Mouse (Mus musculus): ENCODE measurements around the gene Hspg2.
"Not testable (repeated sequence)": the region's sequence is repeated elsewhere in the genome, so short reads cannot be mapped to it uniquely, and the experiment has no call there.

Gene Hspg2

GRCm38 (mm10) chr4:137468260-137469080, at the start of gene Hspg2:
Hspg2 (plus strand) TSS chr4:137468769.
- peak; percentile 85 for DNase-seq (ENCODE audit: low read depth)

DNA sequence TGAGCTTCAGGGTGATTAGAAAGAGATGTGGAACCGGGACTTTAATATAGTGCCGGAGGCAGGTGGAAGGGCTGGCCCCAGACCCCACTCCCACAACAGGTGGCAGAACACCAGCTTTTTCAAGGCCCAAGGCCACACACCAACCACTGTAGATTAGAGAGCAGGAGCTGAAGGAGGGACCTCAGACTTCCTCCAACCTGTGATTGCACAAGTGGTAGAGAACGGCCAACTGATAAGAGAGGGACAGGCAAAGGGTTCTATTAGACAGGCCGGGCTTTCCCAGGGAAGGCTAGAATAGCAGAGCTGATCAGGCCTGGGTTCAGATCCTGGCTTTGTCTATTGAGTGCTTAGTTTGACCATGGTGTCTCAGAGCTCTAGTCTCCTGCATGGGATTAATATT, 38.1 kb upstream of the Hspg2 start, which contains the start of gene Cela3b:
Gene Cela3b (minus strand): TSS at position 39 of the 400 bp plus-strand sequence.
- no peak for DNase-seq (ENCODE audit: low read depth)

DNA sequence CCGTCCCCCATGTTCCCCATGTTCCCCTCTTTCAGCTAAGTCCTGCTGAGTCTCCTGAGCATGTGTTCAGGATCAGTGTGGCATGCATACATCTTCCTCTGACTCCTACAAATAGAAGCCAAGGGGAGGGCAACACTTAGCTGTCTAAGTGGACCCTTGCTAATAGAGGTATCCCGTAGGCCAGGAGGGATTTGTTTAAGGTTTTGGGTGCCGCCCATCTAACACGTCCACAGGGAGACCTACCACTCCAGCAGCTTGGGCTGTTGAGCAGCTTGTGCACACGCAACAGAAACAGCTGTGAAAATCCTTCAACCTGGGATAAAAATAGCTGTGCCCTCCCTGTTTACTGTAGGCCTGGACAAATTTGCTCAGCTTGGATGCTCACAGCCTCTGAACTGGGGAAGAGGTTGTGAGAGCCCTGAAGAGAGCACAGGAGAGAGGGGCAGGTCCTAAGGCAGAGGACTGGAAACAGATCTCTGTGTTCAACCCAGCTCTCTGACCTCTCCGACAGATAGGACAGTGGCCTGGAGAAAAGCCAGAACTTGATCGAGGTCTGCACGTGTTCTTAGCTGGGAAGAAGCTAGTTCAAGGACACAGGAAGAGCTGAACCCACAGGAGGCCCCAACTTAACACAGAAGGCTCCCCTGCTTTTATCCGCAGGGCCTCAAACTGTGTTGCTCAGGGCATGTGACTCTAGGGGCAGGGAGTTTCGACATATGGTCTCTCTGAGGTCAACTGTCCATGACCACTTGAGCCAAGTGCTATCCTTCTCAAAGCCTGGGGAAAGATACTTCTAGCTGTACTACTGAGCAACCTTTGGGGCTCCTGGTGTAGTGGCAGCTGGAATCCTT, 35.6 kb upstream of the Hspg2 start:
- DNase-seq (ENCODE audit: low read depth), result not testable (repeated sequence)

- DNase-seq (ENCODE audit: low read depth), result no peak
Observed at GRCm38 (mm10) chr4:137436979-137437669, 31.4 kb upstream of the Hspg2 start.

GRCm38 (mm10) chr4:137438842-137439241, 29.7 kb upstream of the Hspg2 start:
- DNase-seq (ENCODE audit: low read depth), result no peak

GRCm38 (mm10) chr4:137441332-137441731, 27.2 kb upstream of the Hspg2 start:
- no peak for DNase-seq (ENCODE audit: low read depth)

GRCm38 (mm10) chr4:137443625-137444024, 24.9 kb upstream of the Hspg2 start:
- DNase-seq (ENCODE audit: low read depth), result no peak

- no peak for DNase-seq (ENCODE audit: low read depth)
Observed at GRCm38 (mm10) chr4:137445881-137446280, 22.7 kb upstream of the Hspg2 start.

GRCm38 (mm10) chr4:137447363-137448196, 21.0 kb upstream of the Hspg2 start:
- peak; percentile 49 for DNase-seq (ENCODE audit: low read depth)

DNA sequence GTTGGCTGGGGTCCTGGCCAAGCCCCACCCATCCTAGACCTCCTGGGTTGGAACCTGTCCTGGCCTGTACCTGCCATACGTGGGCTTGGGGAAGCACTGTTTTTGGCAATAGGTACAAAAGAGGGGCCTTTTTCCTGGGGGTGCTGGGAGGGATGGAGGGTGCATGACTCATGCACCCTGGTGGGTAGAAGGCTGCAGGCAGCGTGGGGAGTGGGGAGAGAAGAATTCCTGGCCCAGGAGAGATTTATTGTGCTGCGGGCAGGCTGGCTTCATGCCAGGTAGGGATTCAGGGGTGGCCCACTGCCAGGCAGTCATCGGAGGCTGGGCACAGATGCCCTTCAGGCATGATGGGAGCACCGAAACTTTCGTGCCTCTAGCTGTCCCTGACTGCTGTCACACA, 20.4 kb upstream of the Hspg2 start:
- DNase-seq (ENCODE audit: low read depth), result no peak

GRCm38 (mm10) chr4:137448641-137449040, 19.9 kb upstream of the Hspg2 start:
- no peak for DNase-seq (ENCODE audit: low read depth)

DNA sequence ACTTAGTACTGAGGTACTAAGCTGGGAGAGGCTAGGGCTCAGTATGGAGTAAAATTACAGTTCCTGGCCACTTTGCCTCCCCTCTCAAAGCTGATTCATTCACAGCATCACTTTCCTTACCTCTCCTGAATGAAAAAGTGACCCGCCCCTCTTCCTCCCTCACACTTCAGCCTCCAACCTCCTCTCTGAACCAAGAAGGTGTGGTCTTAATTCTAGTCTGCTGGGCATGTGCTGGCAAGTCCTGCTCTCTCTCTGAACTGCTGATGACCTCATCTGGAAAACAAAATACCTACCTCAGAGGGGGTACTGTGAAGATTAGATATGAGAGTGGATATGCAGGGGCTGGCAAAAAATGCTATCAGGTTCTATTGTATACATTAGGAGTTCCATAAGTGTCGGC, 19.4 kb upstream of the Hspg2 start:
- DNase-seq (ENCODE audit: low read depth), result peak; percentile 57

DNA sequence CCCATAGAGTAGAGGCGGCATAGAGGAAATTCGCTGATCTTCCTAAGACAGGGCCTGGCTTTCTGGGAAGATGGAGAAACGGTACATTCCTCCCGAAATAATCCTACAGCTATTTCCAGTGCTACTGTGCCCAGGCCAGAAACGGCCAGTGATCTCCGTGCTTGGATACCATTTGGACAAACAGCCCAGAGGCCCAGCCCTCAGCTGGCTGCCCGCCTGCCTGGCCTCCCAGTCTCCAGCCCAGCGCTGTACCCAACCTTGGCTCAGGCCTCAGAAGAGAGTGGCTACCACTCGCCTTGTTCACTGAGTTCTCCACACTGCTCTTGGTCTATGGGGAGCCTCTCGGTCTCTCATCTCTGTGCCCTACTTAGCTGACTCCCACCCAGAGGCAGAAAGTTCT, 18.9 kb upstream of the Hspg2 start:
- DNase-seq (ENCODE audit: low read depth), result peak; percentile 45

DNA sequence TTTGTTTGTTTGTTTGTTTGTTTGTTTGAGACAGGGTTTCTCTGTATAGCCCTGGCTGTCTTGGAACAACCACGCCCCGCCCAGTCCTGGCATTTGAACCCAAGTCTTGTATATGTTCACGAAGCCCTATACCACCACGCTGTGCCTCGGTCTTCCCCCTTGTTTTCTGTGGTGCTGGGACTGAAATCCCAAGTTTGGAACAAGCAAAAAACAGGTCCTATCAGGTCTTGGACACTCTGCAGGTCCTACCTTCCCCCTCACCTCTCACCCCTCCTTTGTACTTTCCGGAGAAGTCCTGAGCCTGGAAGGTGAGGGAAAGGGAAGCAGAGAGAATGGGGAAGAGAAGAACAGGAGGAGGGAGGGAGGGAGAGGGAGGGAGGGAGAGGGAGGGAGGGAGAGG, 16.4 kb upstream of the Hspg2 start:
- no peak for DNase-seq (ENCODE audit: low read depth)

GRCm38 (mm10) chr4:137453234-137453767, 15.3 kb upstream of the Hspg2 start, which contains the start of gene 1700013G24Rik:
1700013G24Rik (plus strand) TSS chr4:137453284.
- no peak for DNase-seq (ENCODE audit: low read depth)

DNA sequence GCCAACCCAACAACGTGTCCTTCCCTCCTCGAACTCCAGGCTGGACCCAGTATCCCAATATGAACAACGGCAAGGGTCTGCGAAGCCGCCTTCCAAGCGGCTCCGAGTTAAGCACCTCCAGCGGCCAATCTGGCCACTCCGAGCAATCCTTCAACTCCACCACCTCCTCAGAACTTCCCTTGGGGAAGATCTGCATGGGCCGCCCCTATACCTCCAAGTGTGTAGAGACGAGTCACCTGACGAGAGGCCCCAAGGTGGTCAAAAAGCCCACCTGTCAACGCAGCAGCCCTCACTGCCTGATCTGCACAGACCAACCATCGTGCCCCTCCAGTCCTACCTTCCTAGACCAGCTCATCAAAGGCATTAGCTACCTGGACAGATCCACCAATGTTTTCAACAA, 14.0 kb upstream of the Hspg2 start:
- DNase-seq (ENCODE audit: low read depth), result no peak

DNA sequence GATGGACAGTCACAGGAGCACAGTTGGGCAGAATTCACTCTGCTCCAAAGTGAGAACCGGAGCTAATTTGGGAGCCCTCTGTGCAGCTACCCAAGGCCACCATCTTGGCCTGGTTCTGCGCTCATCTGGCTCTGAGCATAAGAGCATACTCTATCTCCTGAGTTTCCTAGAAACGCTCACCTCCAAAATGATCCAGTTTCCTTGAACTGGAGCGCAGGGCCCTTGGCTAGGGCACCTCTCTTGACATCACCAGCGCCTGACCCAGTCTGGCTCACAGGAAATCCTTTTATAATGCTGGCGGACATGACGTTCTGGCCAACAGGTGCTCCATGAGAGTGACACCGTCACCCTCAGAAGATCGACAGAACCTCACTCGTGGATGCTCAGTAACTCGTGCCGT, 12.0 kb upstream of the Hspg2 start:
- no peak for DNase-seq (ENCODE audit: low read depth)

- no peak for DNase-seq (ENCODE audit: low read depth)
Observed at GRCm38 (mm10) chr4:137457292-137457691, 11.3 kb upstream of the Hspg2 start.

GRCm38 (mm10) chr4:137458310-137458709, 10.3 kb upstream of the Hspg2 start:
- DNase-seq (ENCODE audit: low read depth), result no peak

DNA sequence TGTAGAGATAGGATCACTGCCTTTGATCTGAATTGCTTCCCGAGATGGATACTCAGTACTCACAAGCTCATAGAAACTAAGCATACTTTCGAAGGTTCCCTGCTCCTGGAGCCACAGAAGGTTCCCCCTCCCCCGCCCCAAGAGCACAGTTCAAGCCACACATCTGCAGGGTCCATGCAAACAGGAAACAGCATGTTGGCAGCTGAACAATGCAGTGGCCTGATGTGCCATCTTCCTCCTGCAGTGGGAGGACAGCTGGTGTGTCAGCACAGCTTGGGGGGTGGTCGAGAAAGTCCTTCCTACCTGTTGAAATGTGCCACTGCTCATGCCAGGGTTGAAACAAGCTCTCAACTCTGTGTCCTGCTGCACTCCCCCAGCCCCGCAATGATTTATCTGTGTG, 9.7 kb upstream of the Hspg2 start:
- no peak for DNase-seq (ENCODE audit: low read depth)

GRCm38 (mm10) chr4:137460676-137461075, 7.9 kb upstream of the Hspg2 start:
- DNase-seq (ENCODE audit: low read depth), result no peak
